Mouse (Mus musculus) right cerebral cortex, postnatal 10 days (tissue): Measurements from ENCODE around the gene Hnf1a.
"Not testable (repeated sequence)": the region's sequence is repeated elsewhere in the genome, so short reads cannot be mapped to it uniquely, and the experiment has no call there.

ENCODE experiments used
- DNase-seq, 2 experiments: peaks; one replicate each; pipeline ENCODE4 v3.0.0; 2021; ENCODE audit warnings: low spot score in 2 of 2

The Hnf1a gene

DNA sequence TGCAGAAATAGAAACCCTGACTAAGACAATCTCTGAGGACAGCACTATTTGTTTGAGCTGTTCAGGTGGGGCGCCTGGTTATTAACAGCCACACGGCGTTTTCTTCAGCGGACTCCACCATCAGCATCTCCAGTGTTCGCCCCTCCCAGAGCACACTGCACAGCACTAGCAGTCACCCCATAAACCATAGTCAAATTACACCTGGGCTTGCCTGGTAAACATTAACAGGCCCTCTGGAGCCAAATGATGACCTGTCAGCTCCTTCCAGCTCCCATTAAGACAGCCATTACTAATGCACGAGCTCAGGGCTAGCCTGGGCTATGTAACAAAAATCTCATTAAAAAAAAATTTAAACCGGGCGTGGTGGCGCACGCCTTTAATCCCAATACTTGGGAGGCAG lies 25.8 kb downstream of the Hnf1a start:
- DNase-seq: no peak

DNA sequence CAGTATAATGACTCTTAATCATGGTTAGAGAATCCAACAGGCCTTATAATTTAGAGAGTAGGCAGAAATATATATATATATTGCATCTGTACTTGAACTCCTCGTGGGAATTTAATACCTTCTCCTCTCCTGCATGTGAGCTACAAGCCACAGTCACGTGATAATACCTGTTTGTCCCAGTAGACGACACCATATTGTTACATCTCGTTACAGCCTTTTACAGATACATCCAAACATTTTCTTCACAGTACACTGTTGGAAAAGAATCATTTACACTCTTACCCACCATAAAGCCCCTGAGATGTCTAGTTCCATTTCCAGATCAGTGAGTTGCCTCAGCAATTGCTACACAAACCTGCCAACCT lies 28.1 kb downstream of the Hnf1a start:
- DNase-seq: no peak

DNA sequence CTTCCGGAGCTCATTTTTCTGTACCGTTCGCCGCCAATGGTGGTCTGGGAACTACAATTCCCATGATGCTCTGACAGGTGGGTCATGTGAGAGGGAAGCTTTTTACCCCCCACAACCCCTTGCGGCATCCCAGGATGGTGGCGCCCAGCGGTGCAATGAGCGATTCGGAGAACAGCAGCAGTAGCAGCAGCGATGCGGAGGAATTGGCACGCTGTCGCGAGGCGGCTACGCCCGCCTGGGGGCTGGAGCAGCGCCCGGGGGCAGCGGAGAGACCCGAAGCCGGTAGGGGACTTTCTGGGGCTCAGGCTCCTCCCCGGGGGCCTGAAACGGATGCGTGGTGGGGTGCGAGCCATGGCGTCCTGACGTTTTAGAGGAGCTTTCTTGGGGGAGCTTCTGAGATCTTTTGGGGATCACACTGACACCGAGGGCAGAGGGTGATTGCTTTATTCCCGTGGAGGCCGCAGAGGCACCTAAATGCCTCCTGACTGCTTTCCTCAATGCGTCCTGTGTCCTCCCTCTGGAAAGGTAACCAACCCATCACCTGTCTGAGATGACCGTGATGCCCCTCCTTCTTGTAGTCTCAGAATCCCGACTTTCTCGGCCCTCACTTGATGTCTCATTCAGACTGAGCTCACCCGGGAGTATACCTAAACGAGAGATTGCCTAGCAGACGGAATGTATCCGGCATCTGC lies 28.7 kb downstream of the Hnf1a start, which contains the start of gene 2210016L21Rik:
TSS of gene 2210016L21Rik (plus strand) at position 85 of the 692 bp plus-strand sequence.
- peak; percentile 93 to 94 for DNase-seq

DNA sequence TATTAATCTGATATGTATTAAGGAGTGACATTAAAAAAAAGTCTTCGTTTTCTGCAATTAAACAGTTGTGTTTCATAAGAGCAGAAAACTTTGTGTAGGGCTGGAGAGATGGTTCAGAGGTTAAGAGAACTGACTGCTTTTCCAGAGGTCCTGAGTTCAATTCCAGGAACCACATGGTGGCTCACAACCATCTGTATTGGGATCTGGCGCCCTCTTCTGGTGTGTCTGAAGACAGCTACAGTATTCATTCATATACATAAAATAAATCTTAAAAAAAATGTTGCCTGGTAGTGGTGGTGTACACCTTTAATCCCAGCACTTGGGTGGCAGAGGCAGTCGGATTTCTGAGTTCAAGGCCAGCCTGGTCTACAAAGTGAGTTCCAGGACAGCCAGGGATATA lies 29.8 kb downstream of the Hnf1a start:
- not testable (repeated sequence) for DNase-seq

DNA sequence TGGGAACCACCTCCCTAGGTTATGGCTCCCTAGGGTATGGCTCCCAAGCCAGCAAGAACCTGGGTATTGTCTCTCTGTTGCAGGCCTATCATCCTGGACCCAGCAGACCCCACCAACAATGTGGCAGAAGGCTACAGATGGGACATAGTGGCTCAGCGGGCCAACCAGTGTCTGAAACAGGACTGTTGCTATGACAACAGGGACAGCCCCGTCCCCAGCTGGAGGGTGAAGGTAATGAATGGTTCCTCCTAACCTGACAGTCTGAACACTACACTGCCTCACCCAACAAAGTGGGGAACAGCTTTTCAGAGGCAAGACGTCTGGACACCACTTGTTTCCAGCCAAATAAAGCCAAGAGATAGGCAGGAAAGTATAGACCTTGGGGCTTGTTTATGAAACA lies 35.1 kb downstream of the Hnf1a start:
- no peak for DNase-seq

DNA sequence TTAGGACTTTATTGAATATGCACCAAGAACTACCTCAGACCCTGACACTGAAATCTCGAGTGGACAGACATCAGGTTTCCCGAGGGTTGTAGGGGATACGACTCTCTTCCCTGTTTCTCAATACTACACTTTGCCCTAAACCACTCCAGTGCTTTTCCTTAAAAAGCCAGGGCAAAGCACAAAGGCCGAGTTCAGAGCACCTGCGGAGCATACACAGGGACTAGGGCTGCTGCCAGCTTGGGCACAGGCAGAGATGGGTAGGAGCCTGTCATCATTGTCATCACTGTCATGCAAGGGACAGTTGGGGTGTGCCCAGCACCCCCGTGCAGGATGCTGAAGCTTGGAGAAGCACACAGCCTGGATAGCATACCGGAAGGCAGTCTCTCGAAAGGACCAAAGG lies 37.7 kb downstream of the Hnf1a start:
- no peak for DNase-seq

DNA sequence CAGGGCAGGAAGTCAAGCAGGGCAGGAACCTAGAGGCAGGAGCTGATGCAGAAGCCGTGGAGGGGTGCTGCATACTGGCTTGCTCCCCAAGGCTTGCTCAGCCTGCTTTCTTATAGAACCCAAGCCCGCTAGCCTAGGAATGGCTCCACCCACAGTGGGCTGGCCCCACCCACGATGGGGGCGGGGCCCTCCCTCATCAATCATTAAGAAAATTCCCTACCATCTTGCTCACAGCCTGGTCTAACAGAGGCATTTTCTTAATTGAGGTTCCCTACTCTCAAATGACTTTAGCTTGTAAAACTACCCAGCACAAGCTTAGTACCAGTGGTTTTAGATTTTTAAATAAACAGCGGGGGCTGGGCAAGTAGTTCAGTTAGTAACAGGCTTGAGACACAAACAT lies 39.3 kb downstream of the Hnf1a start:
- no peak for DNase-seq

DNA sequence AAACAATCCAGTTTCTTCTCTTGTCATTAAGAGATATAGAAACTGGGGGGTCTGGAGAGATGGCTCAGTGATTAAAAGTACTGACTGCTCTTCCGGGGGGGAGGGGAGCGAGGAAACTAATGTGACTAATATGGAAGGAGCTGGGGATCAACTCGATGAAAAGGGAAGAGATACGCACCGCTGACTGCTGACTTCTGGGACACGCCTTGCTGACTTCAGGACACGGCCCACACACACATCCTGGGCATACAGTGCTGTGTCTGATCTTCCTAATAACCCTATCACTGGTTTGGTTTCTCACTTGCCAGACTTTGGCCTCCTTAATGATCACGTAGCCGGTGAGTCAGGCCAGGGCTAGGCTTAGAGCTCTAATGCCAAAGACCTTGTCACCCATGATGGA lies 44.1 kb downstream of the Hnf1a start:
- no peak for DNase-seq

DNA sequence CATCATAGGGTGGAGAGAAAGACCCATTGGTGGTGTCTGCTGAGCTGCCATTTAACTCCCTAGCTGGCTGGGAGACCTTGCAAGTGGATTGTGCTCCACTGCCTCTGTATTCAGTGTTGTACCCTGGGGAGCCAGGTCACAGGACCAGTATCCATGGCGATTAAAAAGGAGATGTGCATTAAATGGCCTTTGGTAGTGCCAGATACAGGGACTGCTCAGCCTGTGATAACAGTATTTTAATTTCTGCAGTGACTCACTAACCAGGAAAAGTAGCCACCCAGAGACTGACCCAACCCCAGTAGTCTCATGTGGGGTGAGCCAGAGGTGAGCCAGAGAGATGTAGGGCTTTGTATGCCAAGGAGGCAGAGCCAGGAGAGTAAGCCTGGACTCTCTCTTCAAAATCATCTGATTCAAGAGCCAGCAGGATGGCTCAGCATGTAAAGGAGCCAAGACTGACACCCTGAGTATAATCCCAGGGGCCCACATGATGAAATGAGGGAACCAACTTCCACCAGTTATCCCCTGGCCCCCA lies 44.7 kb downstream of the Hnf1a start:
- no peak for DNase-seq

DNA sequence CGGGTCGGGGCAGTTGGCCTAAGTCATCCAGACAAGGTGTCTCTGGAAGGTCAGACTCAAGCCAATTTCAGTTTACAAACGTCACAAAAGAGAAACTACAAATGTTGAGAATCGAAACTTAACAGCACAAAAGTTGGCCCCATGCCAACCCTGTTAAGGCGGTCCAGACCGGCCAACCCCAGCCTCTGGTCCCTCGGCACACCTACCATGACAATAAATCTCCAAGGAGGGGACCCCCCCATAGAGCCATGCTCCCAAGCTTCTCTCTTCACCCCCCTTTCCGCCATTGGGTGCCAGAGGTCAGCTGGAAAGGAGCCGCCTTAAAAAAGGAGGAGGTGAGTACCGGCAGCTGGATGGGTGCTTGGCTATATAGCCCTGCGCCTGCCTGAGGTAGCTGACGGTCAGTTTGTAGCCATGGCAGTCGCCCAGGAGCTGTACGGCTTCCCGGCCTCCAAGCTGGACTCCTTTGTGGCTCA lies 47.9 kb downstream of the Hnf1a start, which contains the start of gene Oasl1:
TSS of gene Oasl1 (plus strand) at position 243 of the 476 bp plus-strand sequence.
- DNase-seq: no peak

DNA sequence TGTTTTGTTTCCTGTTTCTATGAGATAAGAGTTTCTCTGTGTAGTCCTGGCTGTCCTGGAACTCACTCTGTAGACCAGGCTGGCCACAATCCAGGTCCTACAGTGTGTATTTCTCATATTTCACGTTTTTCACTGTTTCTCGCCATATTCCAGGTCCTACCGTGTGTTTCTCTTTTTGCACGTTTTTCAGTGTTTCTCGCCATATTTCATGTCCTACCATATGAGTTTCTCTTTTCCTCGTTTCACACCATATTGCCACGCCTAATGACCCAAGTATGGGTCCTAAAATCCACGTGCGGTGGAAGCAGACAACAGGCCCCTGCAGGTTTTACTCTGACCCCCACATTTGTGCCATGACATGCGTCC lies 48.5 kb downstream of the Hnf1a start:
- DNase-seq: no peak

DNA sequence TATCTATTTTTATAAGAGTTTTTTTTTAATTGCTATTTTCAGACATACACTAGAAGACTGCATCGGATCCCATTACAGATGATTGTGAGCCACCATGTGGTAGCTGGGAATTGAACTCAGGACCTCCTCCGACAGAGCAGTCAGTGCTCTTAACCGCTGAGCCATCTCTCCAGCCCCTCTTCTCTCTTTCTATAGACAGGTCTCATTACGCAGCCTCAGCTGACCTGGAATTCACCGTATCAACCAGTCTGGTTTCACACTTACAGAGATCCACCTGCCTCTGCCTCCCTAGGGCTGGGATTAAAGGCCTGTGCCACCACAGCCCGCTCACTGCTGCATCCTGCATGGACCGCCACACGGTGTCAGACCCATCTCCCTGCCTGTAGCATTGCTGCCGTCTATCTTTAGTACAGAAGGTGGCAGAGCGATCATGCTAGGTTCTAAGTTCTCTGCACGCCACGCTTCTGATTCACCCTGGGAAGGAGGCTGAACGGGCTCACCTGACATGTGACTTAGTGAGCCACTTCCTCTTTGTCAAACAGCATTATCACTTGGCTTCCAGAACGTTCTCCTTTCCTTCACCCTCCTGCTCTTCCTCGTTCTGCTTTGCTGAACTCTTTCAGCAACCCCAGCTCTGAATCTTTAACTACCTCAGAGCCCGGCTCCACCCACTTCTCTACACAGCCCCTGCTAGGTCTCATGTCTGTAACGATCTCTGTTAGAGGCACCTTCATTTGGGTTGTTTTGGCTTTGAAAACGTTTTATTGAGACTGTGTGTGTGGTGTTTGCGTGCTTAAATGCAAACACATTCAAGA lies 49.1 kb downstream of the Hnf1a start:
- DNase-seq: no peak

DNA sequence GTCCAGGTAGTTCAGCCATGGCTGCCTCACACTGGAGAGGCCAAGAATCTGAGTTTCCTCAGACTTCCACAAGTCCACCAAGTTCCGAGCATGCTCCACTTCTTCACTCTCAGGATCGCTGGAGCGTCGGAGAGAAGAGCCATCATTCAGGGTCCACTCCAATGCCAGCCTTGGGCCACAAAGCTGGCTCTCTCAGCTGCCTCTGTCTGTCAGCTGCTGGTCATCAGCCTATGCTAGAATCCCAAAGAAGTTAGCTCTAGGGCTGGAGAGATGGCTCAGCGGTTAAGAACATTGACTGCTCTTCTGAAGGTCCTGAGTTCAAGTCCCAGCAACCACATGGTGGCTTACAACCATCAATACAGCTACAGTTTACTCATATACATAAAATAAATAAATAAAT lies 53.5 kb downstream of the Hnf1a start:
- not testable (repeated sequence) for DNase-seq

DNA sequence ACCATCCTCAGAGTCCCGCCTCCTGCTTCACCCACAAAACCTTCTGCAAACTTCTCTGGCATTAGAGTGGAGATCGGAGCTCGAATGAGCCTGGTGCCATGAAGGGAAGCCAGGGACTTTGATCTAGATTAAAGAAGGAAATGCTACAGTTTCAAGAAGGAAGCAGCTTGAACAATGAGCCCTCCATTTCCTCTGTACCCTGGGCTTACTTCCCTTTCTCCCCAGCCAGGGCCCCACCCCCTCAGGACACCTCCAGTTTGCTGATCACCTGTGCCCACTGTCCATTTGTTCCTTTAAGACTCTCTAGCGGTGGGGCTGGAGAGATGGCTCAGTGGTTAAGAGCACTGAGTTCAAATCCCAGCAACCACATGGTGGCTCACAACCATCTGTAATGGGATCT lies 54.1 kb downstream of the Hnf1a start:
- no peak for DNase-seq

DNA sequence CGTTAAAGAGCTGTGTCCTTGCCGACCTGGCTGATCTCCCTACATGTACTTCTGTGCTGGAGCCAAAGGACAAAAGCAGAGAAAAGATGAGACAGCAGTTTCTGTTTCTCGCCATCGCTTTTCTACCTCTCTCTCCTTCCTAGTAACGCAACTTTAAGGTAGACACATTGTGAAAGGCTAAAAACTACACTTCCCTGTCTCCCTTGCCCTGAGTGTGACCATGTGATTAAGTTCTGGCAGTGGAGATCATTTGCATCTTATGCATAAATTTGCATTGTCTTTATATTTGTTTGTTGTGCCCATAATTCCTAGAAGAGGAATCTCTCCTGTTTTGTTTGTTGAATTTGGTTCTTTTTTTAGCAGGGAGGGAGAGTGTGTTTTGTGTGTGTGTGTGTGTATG lies 55.0 kb downstream of the Hnf1a start:
- DNase-seq: no peak

DNA sequence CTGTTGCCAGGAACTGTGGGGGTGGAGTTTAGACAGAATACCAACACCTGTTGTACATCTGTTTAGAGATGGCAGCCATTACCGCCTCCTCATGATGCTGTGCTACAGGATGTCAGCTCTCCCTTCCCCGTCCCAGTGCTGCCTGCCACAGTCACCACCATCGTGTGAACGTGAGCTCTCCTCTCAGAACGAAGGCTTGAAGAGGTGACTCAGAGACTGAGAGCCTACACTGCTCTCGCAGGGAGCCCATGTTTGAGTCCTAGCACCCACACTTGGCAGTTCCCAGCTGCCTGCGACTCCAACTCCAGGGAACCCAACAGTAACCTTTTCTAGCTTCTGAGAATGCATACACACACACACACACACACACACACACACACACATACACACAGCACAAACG lies 56.0 kb downstream of the Hnf1a start:
- DNase-seq: no peak

DNA sequence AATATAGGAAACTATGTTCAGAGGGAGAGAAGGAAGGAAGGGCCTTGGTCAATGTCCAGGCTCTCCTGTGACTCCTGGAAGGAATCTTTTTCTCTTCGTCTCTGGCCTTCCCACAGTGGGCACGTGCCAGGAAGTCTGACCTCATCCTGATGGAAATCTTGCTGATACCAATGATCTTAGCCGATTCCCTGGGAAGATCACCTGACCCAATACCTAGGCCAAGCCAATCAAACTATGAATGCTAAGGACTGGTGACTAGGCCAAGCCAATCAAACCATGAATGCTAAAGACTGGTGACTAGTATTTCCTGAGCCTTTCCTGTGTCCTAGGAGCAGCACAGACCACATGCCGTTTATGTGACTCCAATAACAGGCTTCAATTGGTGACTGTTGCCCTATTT lies 57.2 kb downstream of the Hnf1a start:
- DNase-seq: no peak

DNA sequence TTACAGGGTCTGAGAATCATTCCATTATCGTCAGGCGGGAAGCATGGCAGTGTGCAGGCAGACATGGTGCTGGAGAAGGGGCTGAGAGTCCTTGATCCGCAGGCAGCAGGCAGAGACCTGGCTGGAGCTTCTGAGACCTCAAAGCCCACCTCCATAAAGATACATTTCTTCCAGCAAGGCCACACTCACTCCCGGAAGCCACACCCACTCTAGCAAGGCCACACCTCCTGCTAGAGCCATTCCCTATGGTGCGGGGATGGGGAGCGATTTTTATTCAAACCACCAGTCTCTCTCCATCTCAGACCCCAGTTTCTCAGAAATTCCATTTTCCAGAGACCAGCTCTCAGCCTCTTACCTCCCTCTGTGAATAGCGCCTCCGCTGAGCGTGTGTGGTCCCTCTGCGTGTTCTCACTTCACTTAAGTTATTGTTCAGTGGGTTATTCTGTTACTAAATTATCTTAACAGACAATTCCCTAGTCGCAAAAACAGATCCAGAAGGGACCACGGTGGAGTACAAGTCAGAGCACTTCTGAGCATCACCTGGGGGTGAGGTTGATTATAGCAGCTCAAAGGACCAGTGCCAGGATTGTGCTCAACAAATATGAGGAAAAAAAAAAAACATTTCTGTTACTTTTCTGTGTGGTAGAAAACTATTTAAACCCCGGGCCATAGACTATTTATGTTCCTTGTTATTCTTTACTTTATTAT lies 62.1 kb downstream of the Hnf1a start:
- no peak for DNase-seq

DNA sequence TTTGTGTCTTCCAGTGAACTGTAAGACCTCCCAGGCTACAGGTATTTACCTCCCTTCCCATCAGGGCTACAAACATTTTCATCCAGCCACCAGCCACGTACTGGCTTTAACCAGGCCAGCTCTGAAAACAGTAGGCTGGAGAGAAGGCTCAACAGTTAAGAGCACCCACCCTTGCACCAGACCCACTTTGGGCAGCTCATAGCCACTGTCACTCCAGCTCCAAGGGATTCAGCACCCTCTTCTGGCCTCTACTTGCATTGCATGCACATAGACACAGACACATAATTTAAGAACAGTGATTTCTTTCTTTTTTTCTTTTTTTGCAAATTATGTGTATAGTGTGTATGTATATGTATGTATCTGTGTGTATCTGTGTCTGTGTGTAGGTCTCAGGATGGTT lies 68.5 kb downstream of the Hnf1a start:
- peak; percentile 40 to 43 for DNase-seq
